ENCODE assay signal across 10 mouse cellular contexts in genomic region chr1:191494303-191494655, GRCm38 (mm10).
DNase-seq lines count a peak whose midpoint lies in the region; ATAC-seq lines count a peak whose summit lies in the region.
"Had no signal": no experiment of that assay in that cellular context is flagged by ENCODE, and none has a peak within 500 bp of the region (broad histone marks: within the 10 kb centered on the region; RNA-seq: fewer than 3 reads in every experiment).

No protein-coding gene starts in this region.

- no peak overlapping the region for H3K4me3 ChIP-seq in heart, embryonic 10.5 days
- no peak overlapping the region for H3K4me3 ChIP-seq in forebrain, embryonic 16.5 days (replicated peaks; ENCODE audit: low read length)
- H3K4me3 ChIP-seq: hindbrain, embryonic 10.5 days; neural tube, embryonic 13.5 days had no signal

- no peak for DNase-seq in heart, embryonic 10.5 days (ENCODE audit: low spot score)
- DNase-seq in heart, postnatal 25 days (ENCODE audit: low spot score), result no peak
- peak; percentile 40 for DNase-seq in 3T3-L1 (ENCODE audit: low read depth, low spot score)
- peak; percentile 37 for DNase-seq in cerebellum, adult 8-10 months
- DNase-seq in heart, postnatal 14 days, result peak; percentile 30 to 51
- no peak for DNase-seq in right cerebral cortex, postnatal 10 days (ENCODE audit: low spot score in 2 of 2)
- DNase-seq in gastrocnemius, adult 8-10 months (ENCODE audit: low spot score in 2 of 2), result no peak

- H3K9ac ChIP-seq in forebrain, embryonic 16.5 days (replicated peaks; ENCODE audit: low read depth, low read length), result no peak overlapping the region
- H3K9ac ChIP-seq: neural tube, embryonic 13.5 days had no signal

- peaks cover 3% of the 10 kb centered on the region; the same call in 1 of the 2 replicates for H3K27me3 ChIP-seq in heart, embryonic 10.5 days (ENCODE audit: insufficient read depth, poor library complexity, severe bottlenecking)
- H3K27me3 ChIP-seq in forebrain, embryonic 16.5 days (replicated peaks; ENCODE audit: control insufficient read depth, insufficient read depth, low read length), result no peaks in the 10 kb centered on the region
- H3K27me3 ChIP-seq: neural tube, embryonic 13.5 days had no signal

- intact Hi-C loops in heart, postnatal 25 days (cut with DNase I), result loop anchor here (5.0 kb wide), 2 partner anchors 68 to 102 kb away; no protein-coding TSS in a partner anchor
- intact Hi-C loops in heart, postnatal 14 days (cut with DNase I), result loop anchor here (5.0 kb wide), 1 partner anchor 97 kb away; no protein-coding TSS in a partner anchor

- no peaks in the 10 kb centered on the region for H3K9me3 ChIP-seq in heart, embryonic 10.5 days
- no peaks in the 10 kb centered on the region for H3K9me3 ChIP-seq in forebrain, embryonic 16.5 days (ENCODE audit: control insufficient read depth, low read length)
- H3K9me3 ChIP-seq: hindbrain, embryonic 10.5 days; neural tube, embryonic 13.5 days had no signal

- H3K4me1 ChIP-seq in heart, embryonic 10.5 days, result peaks cover 33% of the 10 kb centered on the region
- H3K4me1 ChIP-seq in forebrain, embryonic 16.5 days (replicated peaks; ENCODE audit: control insufficient read depth, insufficient read depth, low read length), result 0 out of 2 replicates have a peak, but pooled peaks cover 3% of the 10 kb centered on the region

- H3K27ac ChIP-seq in heart, embryonic 10.5 days, result peak overlapping the region; percentile 74
- no peak overlapping the region for H3K27ac ChIP-seq in forebrain, embryonic 16.5 days (ENCODE audit: low read length)
- H3K27ac ChIP-seq: hindbrain, embryonic 10.5 days; neural tube, embryonic 13.5 days had no signal

- 72% methylated on average over 2 of the region's 2 CpGs for WGBS in heart, embryonic 10.5 days
- 66% methylated on average over 2 of the region's 2 CpGs for WGBS in forebrain, embryonic 16.5 days

- no peak overlapping the region for H3K4me2 ChIP-seq in forebrain, embryonic 16.5 days (ENCODE audit: low read length)
- H3K4me2 ChIP-seq: neural tube, embryonic 13.5 days had no signal

- ATAC-seq in forebrain, embryonic 16.5 days, result no peak

- no peaks in the 10 kb centered on the region for H3K36me3 ChIP-seq in heart, embryonic 10.5 days
- no peaks in the 10 kb centered on the region for H3K36me3 ChIP-seq in forebrain, embryonic 16.5 days (ENCODE audit: control insufficient read depth, insufficient read depth)
- H3K36me3 ChIP-seq: hindbrain, embryonic 10.5 days; neural tube, embryonic 13.5 days had no signal

Comparison
In these comparisons a context has a peak if more than half of its experiments do, and no peak if none do; other contexts are left out.
1. DNase-seq: peak in 3T3-L1 (single experiment), cerebellum, adult 8-10 months (single experiment) and heart, postnatal 14 days (2 of 2); none in heart, embryonic 10.5 days (single experiment), heart, postnatal 25 days (single experiment), right cerebral cortex, postnatal 10 days (0 of 2) and gastrocnemius, adult 8-10 months (0 of 2).